Mouse (Mus musculus): ENCODE measurements around the gene Asgr1.

- TF ChIP-seq CTCF (IDR thresholded peaks at IDR 0.05; ENCODE audit: low read depth) (no peak), EP300 (IDR thresholded peaks at IDR 0.05; ENCODE audit: low read depth) (no peak)
Measured at GRCm38 (mm10) chr11:70026689-70027088, 27.2 kb upstream of the Asgr1 start.
